Mouse (Mus musculus) small intestine, adult 10 weeks (tissue): ENCODE data around the gene Pcyox1. TPM values are rescaled to one million over a fixed set of nuclear protein-coding genes. Genes with fewer than 3 reads are reported as not detected.

Source experiments
- polyA plus RNA-seq: library from polyadenylated mRNA; stranded (reverse); fragments of 350-450 nt; fragmentation: Illumina TruSeq; extraction: RNeasy Lipid Tissue Mini Kit (QIAGEN cat#74804); gene quantifications from one replicate; pipeline ENCODE4 v1.2.3, GENCODE M21; 2014; ENCODE audit warnings: low replicate concordance

The Pcyox1 gene
- 47.2 TPM for polyA plus RNA-seq

GRCm38 (mm10) chr6:86396581-86397256 lies at the start of gene Pcyox1:
Pcyox1 (minus strand) TSS chr6:86397154.

GRCm38 (mm10) chr6:86438272-86439118 lies 41.5 kb upstream of the Pcyox1 start, which contains the start of gene C87436:
C87436 (plus strand) TSS chr6:86438374.

GRCm38 (mm10) chr6:86426358-86426757 lies 29.4 kb upstream of the Pcyox1 start, which contains the start of gene Gm44790:
Gm44790 (plus strand) TSS chr6:86426658.

GRCm38 (mm10) chr6:86404100-86404861 lies 7.3 kb upstream of the Pcyox1 start, which contains the start of gene Tia1:
Tia1 (plus strand) TSS chr6:86404219.

GRCm38 (mm10) chr6:86370764-86371339 lies 26.1 kb downstream of the Pcyox1 start, which contains the start of gene Snrpg:
Snrpg (plus strand) TSS chr6:86371304.

GRCm38 (mm10) chr6:86365371-86366124 lies 31.4 kb downstream of the Pcyox1 start, which contains the start of gene Fam136a:
Fam136a (plus strand) TSS chr6:86365646.

Other genes starting within 250 kb of the Pcyox1 start
- gene Tgfa, start 201.9 kb downstream of the Pcyox1 start, polyA plus RNA-seq = 5.1 TPM
- gene Fam136a, start 31.5 kb downstream of the Pcyox1 start, polyA plus RNA-seq = 123 TPM
- 8.5 TPM for gene Snrpg, start 25.9 kb downstream of the Pcyox1 start, polyA plus RNA-seq
- gene Tia1, start 7.1 kb upstream of the Pcyox1 start, polyA plus RNA-seq = 94.4 TPM
- gene Gm44790, start 29.5 kb upstream of the Pcyox1 start, polyA plus RNA-seq = not detected
- 7.0 TPM for gene C87436, start 41.2 kb upstream of the Pcyox1 start, polyA plus RNA-seq
- 113 TPM for gene Pcbp1, start 129.2 kb upstream of the Pcyox1 start, polyA plus RNA-seq
- not detected for gene Asprv1, start 231.0 kb upstream of the Pcyox1 start, polyA plus RNA-seq